Mouse (Mus musculus) B cell, adult 62 days (primary cell): Measurements from ENCODE around the gene Lypd4. TPM values are rescaled to one million over a fixed set of nuclear protein-coding genes. Genes with fewer than 3 reads are reported as not detected.

Source experiments
- total RNA-seq: library from RNA; stranded (reverse); gene quantifications from 4 replicates; pipeline ENCODE4 v1.2.4, GENCODE M21; 2023

The Lypd4 gene
- not detected in 4 replicates for total RNA-seq

DNA sequence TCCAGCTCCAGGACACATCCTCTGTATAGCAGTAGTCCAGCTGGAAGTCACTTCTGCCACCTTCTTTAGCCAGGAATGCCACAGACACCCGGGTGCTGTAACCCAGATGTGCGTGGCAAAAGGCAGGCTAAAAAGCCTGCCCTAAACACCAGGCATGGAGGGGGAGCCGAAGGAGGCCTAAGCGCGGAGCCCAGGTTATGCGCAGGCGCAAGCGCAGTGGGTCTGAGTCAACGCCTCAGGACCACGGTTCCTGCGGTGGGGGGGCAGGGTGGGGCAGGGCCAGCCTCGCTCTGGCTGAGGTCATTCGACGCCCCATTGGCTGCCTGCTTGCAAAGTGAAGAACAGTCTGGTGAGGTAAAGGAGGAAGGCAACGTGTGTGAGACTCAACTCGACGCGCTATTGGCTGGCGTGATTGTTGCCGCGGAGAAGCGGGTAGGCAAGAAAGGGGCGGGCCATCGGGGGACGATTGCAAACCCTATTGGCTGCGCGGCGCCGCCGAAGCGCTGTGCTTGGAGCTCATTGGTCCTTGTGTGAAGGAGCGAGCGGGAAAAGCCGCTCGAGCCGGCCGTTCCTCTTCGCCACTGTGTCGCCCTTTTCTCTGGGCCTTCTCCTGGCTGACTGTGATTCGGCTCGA, at the start of gene Lypd4, which contains the start of gene Dmrtc2:
TSS of gene Lypd4 (minus strand) at position 410 of the 634 bp plus-strand sequence.
TSS of gene Dmrtc2 (plus strand) at position 526 of the 634 bp plus-strand sequence.

DNA sequence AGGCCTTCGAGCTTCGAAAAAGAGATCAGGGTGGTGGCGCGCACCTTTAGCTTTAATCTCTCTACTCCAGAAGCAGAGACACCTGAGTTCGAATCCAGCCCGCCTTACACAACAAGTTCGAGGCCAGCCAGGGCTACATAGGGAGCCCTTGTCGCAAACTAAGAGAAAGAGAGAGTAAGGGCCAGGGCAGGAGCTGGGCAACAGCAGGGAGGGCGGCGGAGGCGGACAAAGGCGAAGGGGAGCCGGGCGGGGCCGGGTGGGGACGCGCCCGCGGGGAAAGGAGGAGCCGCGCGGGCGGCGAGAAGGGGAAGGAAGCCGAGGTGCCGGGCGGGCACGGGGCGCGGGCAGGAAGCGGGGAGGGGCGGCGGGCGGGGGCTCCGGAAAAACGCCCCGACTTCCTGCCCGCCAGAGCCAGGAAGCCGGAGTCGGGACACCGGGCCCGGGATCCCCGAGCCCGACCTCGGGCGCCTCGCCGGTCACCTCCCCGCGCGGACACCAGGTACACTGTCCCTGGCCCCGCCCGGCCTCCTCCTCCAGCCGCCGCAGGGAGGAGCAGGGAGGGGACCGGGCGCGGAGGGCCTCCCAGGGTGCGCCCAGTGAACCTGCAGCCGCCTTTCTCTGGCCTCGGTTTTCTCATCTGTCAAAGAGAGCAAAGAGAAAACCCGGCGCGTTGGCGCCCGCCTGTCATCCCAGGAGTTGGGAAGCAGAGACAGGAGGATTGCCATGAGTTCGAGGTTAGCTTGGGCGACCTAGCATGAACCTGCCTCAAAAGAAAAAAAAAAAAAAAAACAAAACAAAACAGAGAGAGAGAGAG, 33.1 kb upstream of the Lypd4 start, which contains the start of gene Arhgef1:
TSS of gene Arhgef1 (plus strand) at position 283 of the 814 bp plus-strand sequence.

DNA sequence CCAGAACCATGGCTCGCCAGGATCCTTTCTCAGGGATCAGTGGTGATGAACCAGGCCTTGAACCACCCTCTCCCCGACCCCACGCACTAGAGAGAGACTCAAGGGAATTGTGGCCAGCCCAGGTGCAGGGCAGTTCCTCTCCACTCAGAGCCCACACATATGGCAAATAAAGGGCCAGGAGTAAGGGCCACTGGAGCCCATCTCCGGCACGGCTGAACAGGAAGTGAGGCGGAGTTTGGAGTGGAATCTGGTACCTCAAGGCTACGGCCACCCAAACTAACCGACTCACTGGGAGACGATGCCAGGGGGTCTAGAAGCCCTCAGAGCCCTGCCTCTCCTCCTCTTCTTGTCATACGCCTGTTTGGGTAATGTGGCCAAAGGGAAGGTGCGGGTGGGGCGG, 27.5 kb upstream of the Lypd4 start, which contains the start of gene Cd79a:
TSS of gene Cd79a (plus strand) at position 158 of the 400 bp plus-strand sequence.

DNA sequence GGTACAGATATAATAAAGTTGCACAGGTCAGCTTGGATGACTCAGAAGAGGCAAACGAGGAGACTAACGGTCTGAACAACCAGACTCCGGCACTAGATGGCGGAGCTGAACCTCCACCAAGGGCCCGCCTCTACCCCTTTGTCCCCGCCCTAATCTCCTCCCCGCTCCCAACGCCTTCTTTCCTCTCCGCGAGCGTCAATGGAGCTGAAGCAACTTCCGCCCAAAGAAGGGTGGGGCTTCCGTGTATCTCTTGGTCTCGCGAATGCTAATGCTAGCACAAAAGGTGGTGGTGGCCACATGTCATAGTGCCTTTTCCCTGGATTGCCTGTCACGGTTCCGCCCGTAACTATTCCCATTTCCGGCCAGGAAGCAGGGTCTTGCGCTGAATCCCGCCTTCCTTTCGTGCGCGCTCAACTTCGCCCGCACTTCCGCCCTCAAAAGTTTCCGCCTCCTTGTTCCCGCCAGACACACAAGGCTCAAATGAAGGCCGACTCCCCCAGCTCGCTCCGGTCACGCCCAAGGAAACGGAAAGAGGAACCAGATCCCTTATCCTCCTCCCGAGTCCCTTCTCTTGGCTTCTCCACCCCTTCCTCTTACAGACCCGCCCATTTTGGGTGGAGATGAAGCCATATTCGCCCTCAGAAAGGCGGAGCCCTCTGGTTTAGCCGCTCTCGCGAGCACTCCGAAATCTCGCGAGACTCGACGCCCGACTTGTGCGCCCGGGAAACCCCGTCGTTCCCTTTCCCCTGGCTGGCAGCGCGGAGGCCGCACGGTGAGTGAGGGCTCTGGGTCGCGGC, 14.4 kb upstream of the Lypd4 start, which contains the start of gene Rps19:
TSS of gene Rps19 (plus strand) at position 476 of the 797 bp plus-strand sequence.

DNA sequence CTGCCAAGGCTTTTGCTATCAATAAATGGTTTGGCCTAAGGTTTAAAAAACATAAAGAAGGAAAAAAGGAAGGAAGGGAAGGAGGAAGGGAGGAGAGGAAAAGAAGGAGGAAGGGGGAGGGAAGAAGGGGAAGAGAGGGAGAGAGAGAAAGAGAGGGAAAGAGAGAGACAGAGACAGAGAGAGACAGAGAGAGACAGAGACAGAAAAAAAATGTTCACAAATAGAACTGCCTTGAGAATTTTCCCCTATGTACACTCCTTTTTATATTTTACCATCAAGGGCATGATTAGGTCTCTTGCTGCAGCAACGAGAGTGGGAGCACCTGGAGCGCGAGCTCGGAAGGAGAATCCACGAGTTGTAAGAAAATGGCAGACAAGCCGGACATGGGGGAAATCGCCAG, 7.8 kb downstream of the Lypd4 start, which contains the start of gene Gm9844:
TSS of gene Gm9844 (plus strand) at position 301 of the 400 bp plus-strand sequence.

Other genes with a start within 250 kb of the Lypd4 start
- gene Lypd3, start 233.4 kb downstream of the Lypd4 start, total RNA-seq = 0.36 to 0.70 TPM (median 0.58 TPM) in 3 of 4 replicates, not detected in the other
- gene Tex101, start 193.3 kb downstream of the Lypd4 start, total RNA-seq = not detected in 4 replicates
- not detected in 4 replicates for gene BC049730, start 160.7 kb downstream of the Lypd4 start, total RNA-seq
- not detected in 4 replicates for gene Gm4763, start 143.0 kb downstream of the Lypd4 start, total RNA-seq
- 0.19 to 0.55 TPM (median 0.33 TPM) in 3 of 4 replicates, not detected in the other for gene Cd177, start 109.6 kb downstream of the Lypd4 start, total RNA-seq
- gene Ceacam10, start 92.7 kb downstream of the Lypd4 start, total RNA-seq = not detected in 4 replicates
- 2.1 to 3.0 TPM in 2 of 4 replicates, not detected in the others for gene Gm9844, start 7.7 kb downstream of the Lypd4 start, total RNA-seq
- not detected in 4 replicates for gene Dmrtc2, start 116 bp upstream of the Lypd4 start, total RNA-seq
- gene Rps19, start 14.4 kb upstream of the Lypd4 start, total RNA-seq = 2,598 to 2,748 TPM (median 2,653 TPM) in 4 replicates
- gene Cd79a, start 27.4 kb upstream of the Lypd4 start, total RNA-seq = 1,659 to 1,744 TPM (median 1,696 TPM) in 4 replicates
- gene Arhgef1, start 33.0 kb upstream of the Lypd4 start, total RNA-seq = 1,204 to 1,300 TPM (median 1,213 TPM) in 4 replicates
- gene Gm4881, start 74.6 kb upstream of the Lypd4 start, total RNA-seq = not detected in 4 replicates
- 169 to 194 TPM (median 186 TPM) in 4 replicates for gene Rabac1, start 102.8 kb upstream of the Lypd4 start, total RNA-seq
- 0.39 to 0.54 TPM (median 0.50 TPM) in 3 of 4 replicates, not detected in the other for gene Atp1a3, start 136.0 kb upstream of the Lypd4 start, total RNA-seq
- gene Grik5, start 202.4 kb upstream of the Lypd4 start, total RNA-seq = 1.8 to 4.9 TPM (median 3.5 TPM) in 4 replicates
- gene Zfp574, start 202.6 kb upstream of the Lypd4 start, total RNA-seq = 11.8 to 16.2 TPM (median 13.1 TPM) in 4 replicates